Mouse (Mus musculus) myocyte (in vitro differentiated cells): ENCODE results near the gene Gm4969.
A peak's percentile ranks its signal among the peaks of the same experiment; 100 is the strongest.

Experiments
- E2F4 ChIP-seq: IDR thresholded peaks from one replicate; pipeline ENCODE4 v1.6.1; 2011; ENCODE audit warnings: mild to moderate bottlenecking, control low read depth, moderate library complexity; ENCODE audit not compliant: insufficient read depth
- MYOG ChIP-seq, 3 experiments: IDR thresholded peaks; one replicate each; pipeline ENCODE4 v1.6.1; 2011; ENCODE audit warnings: control low read depth in 2 of 3, low read depth in 2 of 3, mild to moderate bottlenecking in 2 of 3; ENCODE audit not compliant: insufficient read length in 2 of 3, control insufficient read depth in 1 of 3, insufficient read depth in 1 of 3
- POLR2A ChIP-seq: IDR thresholded peaks from one replicate; pipeline ENCODE4 v1.6.1; 2011; ENCODE audit warnings: low read depth, mild to moderate bottlenecking, control low read depth, moderate library complexity; ENCODE audit not compliant: insufficient read length
- TCF12 ChIP-seq: IDR thresholded peaks from one replicate; pipeline ENCODE4 v1.6.1; 2011; ENCODE audit warnings: mild to moderate bottlenecking, control low read depth; ENCODE audit not compliant: poor library complexity, insufficient read depth, severe bottlenecking
- TCF3 ChIP-seq: IDR thresholded peaks from one replicate; pipeline ENCODE4 v1.6.1; 2011; ENCODE audit warnings: low read depth, control low read depth; ENCODE audit not compliant: insufficient read length

DNA sequence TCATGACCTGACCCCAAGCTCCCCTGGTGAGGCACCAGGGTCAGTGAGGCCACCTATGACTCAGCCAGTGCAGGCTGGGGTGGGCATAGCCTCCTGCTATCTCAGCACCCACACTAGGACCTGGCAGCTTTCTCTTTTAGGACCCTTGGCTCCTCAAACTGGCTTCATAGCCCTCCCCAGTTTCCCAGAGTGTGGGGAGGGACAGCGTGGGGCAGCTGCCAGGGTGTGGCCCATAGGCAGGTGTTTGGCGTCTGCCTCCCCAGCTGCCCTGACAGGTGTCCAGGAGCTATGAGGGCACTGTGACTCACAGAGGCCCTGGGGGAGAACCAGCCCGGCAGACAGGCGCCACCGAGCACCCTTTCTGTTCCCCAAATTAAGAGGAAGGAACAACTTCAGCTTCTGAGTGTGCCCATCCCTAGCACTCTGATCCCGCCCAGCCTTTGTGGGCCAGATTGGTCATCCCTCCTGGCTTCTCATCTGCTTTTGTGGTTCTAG, 33.8 kb downstream of the Gm4969 start:
- TF ChIP-seq POLR2A (peak; percentile 44), MYOG (IDR thresholded peaks at IDR 0.05; ENCODE audit: control insufficient read depth in 1 of 3, insufficient read depth in 1 of 3, insufficient read length in 2 of 3, low read depth in 2 of 3) (peak; percentile 98 to 100 (median 99)), TCF12 (peak; percentile 99), E2F4 (no peak), TCF3 (peak; percentile 98)
